Mouse (Mus musculus) liver, adult 2 months (tissue): Measurements from ENCODE around the gene Cpne6.

ENCODE experiments used
- CTCF ChIP-seq: fragments of 200-500 bp; IDR thresholded peaks from 2 replicates; pipeline ENCODE4 v1.5.1; 2011; ENCODE audit warnings: low read depth, low read length, control low read depth
- POLR2A ChIP-seq: fragments of 200-500 bp; IDR thresholded peaks from 2 replicates; pipeline ENCODE4 v1.6.1; 2011; ENCODE audit warnings: low read length, control low read depth; ENCODE audit not compliant: insufficient read depth; ENCODE audit errors: extremely low read depth

DNA sequence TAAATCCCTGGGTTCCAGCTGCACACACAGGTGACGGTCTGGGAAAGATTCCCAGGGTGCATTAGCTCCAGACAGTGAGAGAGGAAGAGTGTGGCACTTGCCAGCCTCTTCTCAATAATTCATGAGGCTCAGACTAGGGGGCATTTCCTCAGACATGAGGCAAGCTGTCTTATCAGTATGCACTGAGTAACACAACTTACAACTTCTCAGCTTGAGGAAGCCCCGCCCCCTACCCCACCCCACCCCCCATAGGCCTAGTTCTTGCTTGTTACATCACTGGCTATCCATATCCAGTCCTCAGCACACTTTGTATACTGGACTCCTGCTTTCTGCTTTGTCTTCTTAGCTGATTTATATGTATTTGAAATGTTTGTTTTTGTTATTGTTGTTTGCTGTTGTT, 34.6 kb upstream of the Cpne6 start:
- TF ChIP-seq CTCF (no peak), POLR2A (no peak)
